Mouse (Mus musculus) embryo, embryonic 11 days (tissue): ENCODE measurements at regions not wholly inside any gene's neighbourhood (a gene's known extent, or its start where the extent isn't known, plus 50 kb on each side); places are given as distances from the start of the nearest gene placed in this dataset.

Source experiments
- DNase-seq: peaks from one replicate; pipeline ENCODE4 v3.0.0-alpha.2; 2015

DNA sequence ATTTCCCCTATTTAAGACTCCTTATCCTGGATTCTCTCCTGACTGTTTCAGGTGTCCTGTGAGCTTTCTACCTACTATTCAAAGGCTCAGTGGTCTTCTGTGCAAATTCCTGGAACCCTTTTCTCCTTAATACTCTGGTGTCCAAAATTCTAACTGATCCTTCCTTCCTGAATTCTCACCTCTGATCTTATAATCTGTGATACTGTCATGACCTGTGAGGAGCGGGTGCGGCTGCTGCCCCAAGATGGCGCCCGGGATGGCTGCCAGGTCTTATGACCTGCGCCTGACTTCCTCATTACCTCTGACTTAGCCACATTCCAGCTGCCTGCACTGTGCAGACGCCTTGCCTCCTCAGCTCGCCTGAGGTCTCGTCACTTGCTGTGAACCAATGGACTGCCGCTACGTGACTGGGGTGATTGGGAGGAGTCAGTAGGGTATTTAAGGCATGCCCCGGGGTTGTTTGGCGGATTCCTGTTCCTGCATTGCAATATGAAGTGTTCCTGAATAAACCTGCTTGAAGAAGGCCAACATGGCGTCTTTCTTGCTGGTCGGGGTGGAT, 131.2 kb downstream of the Ptbp2 start:
- DNase-seq: no peak

- no peak for DNase-seq
Observed at GRCm38 (mm10) chr3:119638633-119639032, 145.6 kb downstream of the Ptbp2 start.

GRCm38 (mm10) chr3:119635641-119636040, 148.6 kb downstream of the Ptbp2 start:
- DNase-seq: no peak

DNA sequence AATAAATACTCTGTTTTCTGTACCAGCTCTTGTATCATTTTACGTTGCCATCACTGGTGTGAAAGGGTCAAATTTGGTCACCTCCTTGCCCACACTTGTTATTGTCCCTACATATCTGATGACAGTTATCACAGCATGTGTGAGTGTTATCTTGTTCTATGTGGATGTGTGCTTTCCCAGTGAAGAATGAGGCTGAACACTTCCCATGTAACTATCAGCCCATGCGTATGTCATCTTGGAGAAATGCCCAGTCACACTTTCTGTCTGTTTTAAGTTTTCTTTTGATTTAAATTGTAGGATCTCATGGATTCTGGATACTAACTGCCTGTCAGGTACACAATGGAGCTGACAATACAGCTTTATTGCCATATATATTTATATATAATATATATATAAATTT, 150.8 kb downstream of the Ptbp2 start:
- DNase-seq: no peak

- DNase-seq: no peak
Observed at GRCm38 (mm10) chr3:119606116-119606515, 178.2 kb downstream of the Ptbp2 start.

- peak; percentile 14 for DNase-seq
Observed at GRCm38 (mm10) chr3:119588872-119589416, 195.3 kb downstream of the Ptbp2 start.

DNA sequence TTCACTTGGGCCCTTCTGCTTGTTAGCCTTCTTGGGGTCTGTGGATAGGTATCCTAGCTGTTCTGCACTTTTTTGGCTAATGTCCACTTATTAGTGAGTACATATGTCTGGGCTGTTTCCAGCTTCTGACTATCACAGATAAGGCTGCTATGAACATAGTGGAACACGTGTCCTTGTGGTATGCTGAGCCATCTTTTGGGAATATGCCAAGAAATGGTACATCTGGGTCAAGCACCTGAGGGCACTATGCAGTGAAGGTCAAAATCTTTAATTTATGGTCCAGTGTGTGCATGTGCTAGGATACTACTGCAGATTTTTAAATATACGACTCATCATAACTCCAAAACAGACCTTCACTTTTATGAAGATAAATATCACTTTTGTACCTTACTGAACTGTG, 196.3 kb downstream of the Ptbp2 start:
- DNase-seq: no peak

DNA sequence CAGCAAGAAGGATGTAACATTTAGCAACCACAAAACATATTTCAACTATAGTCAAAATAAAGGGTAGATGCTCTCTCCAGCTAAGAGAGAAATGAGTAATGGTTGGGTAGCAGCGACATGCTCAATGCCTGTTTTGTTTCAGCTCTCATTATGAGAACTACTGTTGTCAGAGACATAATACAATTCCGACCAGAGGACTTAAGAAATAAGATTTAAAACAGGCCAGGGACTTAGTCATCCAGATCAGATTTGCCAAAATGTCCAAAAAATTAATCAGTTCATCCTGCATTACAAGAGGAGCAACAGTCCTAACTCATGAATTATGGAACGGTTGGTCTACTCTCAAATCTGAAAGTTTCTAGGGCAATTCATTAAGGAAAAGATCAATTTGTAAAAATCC, 208.8 kb downstream of the Ptbp2 start:
- no peak for DNase-seq

GRCm38 (mm10) chr3:119537884-119538283, 246.4 kb downstream of the Ptbp2 start:
- DNase-seq: peak; percentile 31

GRCm38 (mm10) chr3:119524510-119525123, 259.6 kb downstream of the Ptbp2 start:
- DNase-seq: no peak

- DNase-seq: no peak
Observed at GRCm38 (mm10) chr3:119512596-119512995, 271.7 kb downstream of the Ptbp2 start.

GRCm38 (mm10) chr3:119509132-119509531, 275.1 kb downstream of the Ptbp2 start:
- DNase-seq: no peak

DNA sequence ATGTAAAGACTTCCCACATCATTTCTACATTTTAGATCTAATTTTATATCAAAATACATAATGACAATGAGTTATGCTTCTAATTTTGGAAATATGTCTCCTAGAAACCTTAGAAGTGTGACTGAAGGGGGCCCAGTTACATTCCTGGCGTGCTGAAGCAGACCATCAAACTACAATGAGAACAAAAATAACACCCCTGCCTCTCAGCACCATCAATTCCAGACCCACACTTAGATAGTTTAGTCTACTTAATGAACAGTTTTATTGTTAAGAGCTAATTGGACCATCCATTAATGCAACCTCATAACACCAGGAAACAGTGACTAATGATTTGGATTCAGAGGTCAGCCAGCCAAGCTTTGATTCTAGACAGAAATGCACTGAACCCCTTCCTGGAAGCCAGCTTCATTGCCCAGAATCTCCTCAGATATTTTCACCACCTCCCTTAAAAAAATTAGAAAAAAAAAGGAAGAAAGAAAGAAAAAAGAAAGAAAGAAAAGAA, 280.7 kb downstream of the Ptbp2 start:
- DNase-seq: no peak

DNA sequence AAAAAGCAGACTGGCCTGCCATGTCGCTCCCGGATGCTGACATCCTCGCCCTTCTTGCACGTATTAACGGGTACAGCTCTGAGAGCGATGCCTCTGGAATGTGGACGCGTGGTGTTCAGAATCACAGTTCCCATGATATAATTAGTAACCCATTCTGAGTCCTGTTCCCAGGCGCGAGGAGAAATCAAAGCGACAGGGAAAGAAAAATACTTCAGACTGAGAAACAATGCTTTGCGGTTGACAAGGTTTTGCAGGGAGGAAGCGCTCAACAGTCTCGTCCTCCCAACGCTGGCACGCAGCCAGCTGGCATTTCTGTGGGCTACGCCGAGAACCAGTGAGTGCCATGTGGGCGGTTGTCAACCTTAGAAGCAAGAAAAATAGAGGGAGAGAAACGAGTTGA, 285.6 kb downstream of the Ptbp2 start:
- peak; percentile 7 for DNase-seq

- DNase-seq: no peak
Observed at GRCm38 (mm10) chr3:119497880-119498279, 286.4 kb downstream of the Ptbp2 start.

DNA sequence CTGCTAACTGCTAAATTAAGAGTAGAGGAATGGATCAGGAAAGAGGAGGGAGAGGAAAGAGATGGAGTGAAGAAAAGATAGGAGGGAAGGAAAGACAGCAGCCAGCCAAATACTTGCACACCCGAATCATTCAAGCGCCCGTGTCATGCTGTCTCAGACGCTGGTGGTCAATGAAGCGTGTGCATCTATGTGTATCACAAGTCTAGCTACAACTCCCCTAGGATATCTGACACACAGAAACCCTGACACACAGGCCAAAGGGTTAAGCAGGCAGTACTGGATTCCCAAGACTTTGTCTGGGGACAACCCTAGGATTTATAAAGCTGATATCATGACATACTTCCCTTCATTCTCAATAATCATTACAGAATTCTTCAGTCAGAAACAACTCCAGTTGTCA, 289.7 kb downstream of the Ptbp2 start:
- DNase-seq: no peak

- DNase-seq: no peak
Observed at GRCm38 (mm10) chr3:119492627-119493026, 291.6 kb downstream of the Ptbp2 start.

- DNase-seq: no peak
Observed at GRCm38 (mm10) chr3:119489336-119489735, 294.9 kb downstream of the Ptbp2 start.
